Mouse (Mus musculus) liver, embryonic 15.5 days (tissue): ENCODE measurements at regions not wholly inside any gene's neighbourhood (a gene's known extent, or its start where the extent isn't known, plus 50 kb on each side); places are given as distances from the start of the nearest gene placed in this dataset.

Experiments
- ATAC-seq: fragments of 200-750 bp; cut with Nextera tagmentation; 2 replicates; pipeline ENCODE4 v1.8.0; 2017; ENCODE audit warnings: moderate number of reproducible peaks, mild to moderate bottlenecking, moderate library complexity; ENCODE audit not compliant: insufficient read depth
- H3K27ac ChIP-seq: fragments of 300-500 bp; sonication (generic); replicated peaks from 2 replicates; pipeline ENCODE4 v1.5.1; 2015; ENCODE audit warnings: mild to moderate bottlenecking, inconsistent platforms
- H3K27me3 ChIP-seq: fragments of 300-500 bp; sonication (generic); 2 replicates; pipeline ENCODE4 v1.6.1; 2015; ENCODE audit warnings: mild to moderate bottlenecking, inconsistent platforms
- H3K36me3 ChIP-seq: fragments of 300-500 bp; sonication (generic); replicated peaks from 2 replicates; pipeline ENCODE4 v1.6.1; 2015; ENCODE audit warnings: moderate library complexity, mild to moderate bottlenecking, inconsistent platforms
- H3K4me1 ChIP-seq: fragments of 300-500 bp; sonication (generic); replicated peaks from 2 replicates; pipeline ENCODE4 v1.6.1; 2015; ENCODE audit warnings: inconsistent platforms
- H3K4me2 ChIP-seq: fragments of 300-500 bp; sonication (generic); 2 replicates; pipeline ENCODE4 v1.6.1; 2015; ENCODE audit warnings: moderate library complexity, mild to moderate bottlenecking, inconsistent platforms
- H3K4me3 ChIP-seq: fragments of 300-500 bp; sonication (generic); replicated peaks from 2 replicates; pipeline ENCODE4 v1.5.1; 2015; ENCODE audit warnings: mild to moderate bottlenecking, inconsistent platforms
- H3K9ac ChIP-seq: fragments of 300-500 bp; sonication (generic); 2 replicates; pipeline ENCODE4 v1.6.1; 2015; ENCODE audit warnings: moderate library complexity, mild to moderate bottlenecking, inconsistent platforms
- H3K9me3 ChIP-seq: fragments of 300-500 bp; sonication (generic); replicated peaks from 2 replicates; pipeline ENCODE4 v1.6.1; 2016; ENCODE audit warnings: inconsistent platforms
- WGBS: fragments of 180-500 bp; shearing (Covaris S2); methylation state at CpG from one replicate; pipeline ENCODE4 v1.1.7; 2015; ENCODE audit warnings: mixed read lengths; ENCODE audit not compliant: insufficient replicate concordance; 5-methylcytosine and 5-hydroxymethylcytosine counted together

- WGBS: 45% methylated on average over 7 of the region's 7 CpGs
- no peak for ATAC-seq
These were observed 592.0 kb downstream of the Adgrl2 start for GRCm38 (mm10) chr3:148398349-148398748.

GRCm38 (mm10) chr3:148387550-148387949 lies 602.8 kb downstream of the Adgrl2 start:
- no peaks in the 10 kb centered on the region for H3K9me3 ChIP-seq
- H3K27me3 ChIP-seq: no peaks in the 10 kb centered on the region
- H3K9ac ChIP-seq: no peak overlapping the region
- 69% methylated on average over 6 of the region's 6 CpGs for WGBS
- no peaks in the 10 kb centered on the region for H3K4me1 ChIP-seq
- ATAC-seq: no peak
- H3K4me3 ChIP-seq: no peak overlapping the region
- no peak overlapping the region for H3K4me2 ChIP-seq
- no peaks in the 10 kb centered on the region for H3K36me3 ChIP-seq
- H3K27ac ChIP-seq: no peak overlapping the region

More at GRCm38 (mm10) chr3:148398349-148398748, 592.0 kb downstream of the Adgrl2 start:
- no peaks in the 10 kb centered on the region for H3K4me1 ChIP-seq
- no peak overlapping the region for H3K4me2 ChIP-seq
- H3K27ac ChIP-seq: no peak overlapping the region
- H3K36me3 ChIP-seq: no peaks in the 10 kb centered on the region
- H3K4me3 ChIP-seq: no peak overlapping the region
- no peak overlapping the region for H3K9ac ChIP-seq
- H3K9me3 ChIP-seq: no peaks in the 10 kb centered on the region
- no peaks in the 10 kb centered on the region for H3K27me3 ChIP-seq

GRCm38 (mm10) chr3:148385712-148386111 lies 604.6 kb downstream of the Adgrl2 start:
- Histone ChIP-seq H3K4me1 (no peaks in the 10 kb centered on the region), H3K36me3 (no peaks in the 10 kb centered on the region), H3K4me2 (no peak overlapping the region), H3K9ac (no peak overlapping the region), H3K27ac (no peak overlapping the region), H3K9me3 (no peaks in the 10 kb centered on the region), H3K4me3 (no peak overlapping the region), H3K27me3 (no peaks in the 10 kb centered on the region)
- WGBS: 73% methylated on average over 7 of the region's 7 CpGs
- ATAC-seq: no peak

- no peaks in the 10 kb centered on the region for H3K9me3 ChIP-seq
- 65% methylated on average over 1 of the region's 1 CpGs for WGBS
- H3K9ac ChIP-seq: no peak overlapping the region
- H3K36me3 ChIP-seq: no peaks in the 10 kb centered on the region
- no peak overlapping the region for H3K4me2 ChIP-seq
- no peak overlapping the region for H3K27ac ChIP-seq
- H3K4me1 ChIP-seq: no peaks in the 10 kb centered on the region
- no peaks in the 10 kb centered on the region for H3K27me3 ChIP-seq
- ATAC-seq: no peak
- H3K4me3 ChIP-seq: no peak overlapping the region
These were observed 609.3 kb downstream of the Adgrl2 start for GRCm38 (mm10) chr3:148381057-148381456.

- no peak for ATAC-seq
- no peak overlapping the region for H3K4me3 ChIP-seq
- H3K9me3 ChIP-seq: no peaks in the 10 kb centered on the region
- no peaks in the 10 kb centered on the region for H3K4me1 ChIP-seq
- no peak overlapping the region for H3K27ac ChIP-seq
- H3K27me3 ChIP-seq: no peaks in the 10 kb centered on the region
- H3K36me3 ChIP-seq: no peaks in the 10 kb centered on the region
- H3K9ac ChIP-seq: no peak overlapping the region
- WGBS: 75% methylated on average over 5 of the region's 5 CpGs
- no peak overlapping the region for H3K4me2 ChIP-seq
These were observed 627.0 kb downstream of the Adgrl2 start for GRCm38 (mm10) chr3:148363331-148363730.

- H3K4me1 ChIP-seq: no peaks in the 10 kb centered on the region
- no peak overlapping the region for H3K9ac ChIP-seq
- H3K4me2 ChIP-seq: no peak overlapping the region
- H3K9me3 ChIP-seq: no peaks in the 10 kb centered on the region
- H3K36me3 ChIP-seq: no peaks in the 10 kb centered on the region
- no peak overlapping the region for H3K27ac ChIP-seq
- no peak overlapping the region for H3K4me3 ChIP-seq
- 40% methylated on average over 2 of the region's 2 CpGs for WGBS
- no peak for ATAC-seq
- no peaks in the 10 kb centered on the region for H3K27me3 ChIP-seq
These were observed 627.9 kb downstream of the Adgrl2 start for GRCm38 (mm10) chr3:148362453-148362864.

- Histone ChIP-seq H3K9me3 (no peaks in the 10 kb centered on the region), H3K4me1 (no peaks in the 10 kb centered on the region), H3K9ac (no peak overlapping the region), H3K4me2 (no peak overlapping the region), H3K27ac (no peak overlapping the region), H3K4me3 (no peak overlapping the region), H3K36me3 (no peaks in the 10 kb centered on the region), H3K27me3 (no peaks in the 10 kb centered on the region)
- 35% methylated on average over 10 of the region's 10 CpGs for WGBS
- ATAC-seq: no peak
These were observed 646.6 kb downstream of the Adgrl2 start for GRCm38 (mm10) chr3:148343633-148344361.

GRCm38 (mm10) chr3:148343256-148343632 lies 647.1 kb downstream of the Adgrl2 start:
- H3K9me3 ChIP-seq: no peaks in the 10 kb centered on the region
- 24% methylated on average over 3 of the region's 3 CpGs for WGBS
- no peak overlapping the region for H3K4me2 ChIP-seq
- no peaks in the 10 kb centered on the region for H3K27me3 ChIP-seq
- no peak overlapping the region for H3K4me3 ChIP-seq
- H3K9ac ChIP-seq: no peak overlapping the region
- H3K4me1 ChIP-seq: no peaks in the 10 kb centered on the region
- no peak overlapping the region for H3K27ac ChIP-seq
- no peaks in the 10 kb centered on the region for H3K36me3 ChIP-seq
- no peak for ATAC-seq

GRCm38 (mm10) chr3:148339258-148339657 lies 651.1 kb downstream of the Adgrl2 start:
- H3K4me3 ChIP-seq: no peak overlapping the region
- 68% methylated on average over 2 of the region's 2 CpGs for WGBS
- no peak for ATAC-seq

GRCm38 (mm10) chr3:148336640-148337039 lies 653.7 kb downstream of the Adgrl2 start:
- H3K9me3 ChIP-seq: no peaks in the 10 kb centered on the region
- no peaks in the 10 kb centered on the region for H3K4me1 ChIP-seq
- no peak overlapping the region for H3K4me3 ChIP-seq
- no peaks in the 10 kb centered on the region for H3K36me3 ChIP-seq
- H3K27ac ChIP-seq: no peak overlapping the region
- 30% methylated on average over 6 of the region's 6 CpGs for WGBS
- H3K9ac ChIP-seq: no peak overlapping the region
- H3K4me2 ChIP-seq: no peak overlapping the region
- ATAC-seq: no peak
- H3K27me3 ChIP-seq: no peaks in the 10 kb centered on the region

More at GRCm38 (mm10) chr3:148339258-148339657, 651.1 kb downstream of the Adgrl2 start:
- H3K4me1 ChIP-seq: no peaks in the 10 kb centered on the region
- no peak overlapping the region for H3K4me2 ChIP-seq
- no peaks in the 10 kb centered on the region for H3K36me3 ChIP-seq
- no peaks in the 10 kb centered on the region for H3K27me3 ChIP-seq
- no peak overlapping the region for H3K27ac ChIP-seq
- H3K9me3 ChIP-seq: no peaks in the 10 kb centered on the region
- H3K9ac ChIP-seq: no peak overlapping the region

- no peaks in the 10 kb centered on the region for H3K36me3 ChIP-seq
- no peak overlapping the region for H3K4me3 ChIP-seq
- no peak overlapping the region for H3K9ac ChIP-seq
- no peaks in the 10 kb centered on the region for H3K27me3 ChIP-seq
- WGBS: 8% methylated on average over 15 of the region's 15 CpGs
- no peak for ATAC-seq
- H3K27ac ChIP-seq: no peak overlapping the region
- no peaks in the 10 kb centered on the region for H3K9me3 ChIP-seq
- H3K4me2 ChIP-seq: peak overlapping the region; percentile 21; the same call in 1 of the 2 replicates
- no peaks in the 10 kb centered on the region for H3K4me1 ChIP-seq
These were observed 654.3 kb downstream of the Adgrl2 start for GRCm38 (mm10) chr3:148336091-148336511.

GRCm38 (mm10) chr3:148335654-148336053 lies 654.7 kb downstream of the Adgrl2 start:
- 58% methylated on average over 7 of the region's 7 CpGs for WGBS
- no peaks in the 10 kb centered on the region for H3K9me3 ChIP-seq
- no peaks in the 10 kb centered on the region for H3K27me3 ChIP-seq
- no peaks in the 10 kb centered on the region for H3K36me3 ChIP-seq
- no peak overlapping the region for H3K9ac ChIP-seq
- H3K4me1 ChIP-seq: no peaks in the 10 kb centered on the region
- no peak overlapping the region for H3K4me3 ChIP-seq
- H3K4me2 ChIP-seq: no peak overlapping the region
- no peak overlapping the region for H3K27ac ChIP-seq
- ATAC-seq: no peak
